Mouse (Mus musculus): Measurements from ENCODE around the gene Prss57. TPM values are rescaled to one million over a fixed set of nuclear protein-coding genes. Genes with fewer than 3 reads are reported as not detected.

Prss57 gene
- polyA plus RNA-seq, 1 experiment from 2014 or later = 0.49 TPM

GRCm38 (mm10) chr10:79807826-79808225 is 17.1 kb upstream of the Prss57 start:
- ATAC-seq (replicated peaks; ENCODE audit: insufficient number of reproducible peaks, insufficient read depth, low FRiP score, low read depth) = peak; percentile 19; the same call in 1 of the 2 replicates
- Histone ChIP-seq H3K9ac (no peak overlapping the region), H3K4me1 (replicated peaks) (peaks cover 29% of the 10 kb centered on the region), H3K4me3 (peak overlapping the region; percentile 12; the same call in 1 of the 2 replicates), H3K27ac (peak overlapping the region; percentile 74), H3K36me3 (peaks cover 8% of the 10 kb centered on the region; the same call in 1 of the 2 replicates), H3K9me3 (replicated peaks) (no peaks in the 10 kb centered on the region), H3K4me2 (peak overlapping the region; percentile 34), H3K27me3 (no peaks in the 10 kb centered on the region)
- WGBS = 53% methylated on average over 11 of the region's 11 CpGs

- peak overlapping the region; percentile 34 for H3K4me2 ChIP-seq
- H3K27me3 ChIP-seq = no peaks in the 10 kb centered on the region
- H3K4me3 ChIP-seq = peak overlapping the region; percentile 17; the same call in 1 of the 2 replicates
- H3K27ac ChIP-seq = peak overlapping the region; percentile 74
- no peak for ATAC-seq (replicated peaks; ENCODE audit: insufficient number of reproducible peaks, insufficient read depth, low FRiP score, low read depth)
- no peaks in the 10 kb centered on the region for H3K9me3 ChIP-seq (replicated peaks)
- H3K4me1 ChIP-seq (replicated peaks) = peaks cover 34% of the 10 kb centered on the region
- H3K9ac ChIP-seq = 0 out of 2 replicates have a peak overlapping the region, but pooled peaks have one; percentile 9
- peaks cover 8% of the 10 kb centered on the region; the same call in 1 of the 2 replicates for H3K36me3 ChIP-seq
- WGBS = 76% methylated on average over 10 of the region's 10 CpGs
These were observed 16.2 kb upstream of the Prss57 start for GRCm38 (mm10) chr10:79806972-79807371.

- Histone ChIP-seq H3K27me3 (no peaks in the 10 kb centered on the region), H3K27ac (peak overlapping the region; percentile 74), H3K4me3 (peak overlapping the region; percentile 17), H3K4me1 (replicated peaks) (peaks cover 38% of the 10 kb centered on the region), H3K9me3 (replicated peaks) (no peaks in the 10 kb centered on the region), H3K9ac (peak overlapping the region; percentile 9; the same call in 1 of the 2 replicates), H3K36me3 (peaks cover 8% of the 10 kb centered on the region; the same call in 1 of the 2 replicates), H3K4me2 (peak overlapping the region; percentile 34)
- ATAC-seq (replicated peaks; ENCODE audit: insufficient number of reproducible peaks, insufficient read depth, low FRiP score, low read depth) = no peak
- 69% methylated on average over 9 of the region's 9 CpGs for WGBS
These were observed 15.6 kb upstream of the Prss57 start for GRCm38 (mm10) chr10:79806331-79806730.

GRCm38 (mm10) chr10:79805636-79806035 is 14.9 kb upstream of the Prss57 start:
- WGBS = 34% methylated on average over 11 of the region's 11 CpGs
- H3K9ac ChIP-seq = no peak overlapping the region
- peak; percentile 65 for ATAC-seq (replicated peaks; ENCODE audit: insufficient number of reproducible peaks, insufficient read depth, low FRiP score, low read depth)
- peak overlapping the region; percentile 76 for H3K27ac ChIP-seq
- H3K4me2 ChIP-seq = peak overlapping the region; percentile 34; the same call in 1 of the 2 replicates
- no peaks in the 10 kb centered on the region for H3K9me3 ChIP-seq (replicated peaks)
- H3K27me3 ChIP-seq = no peaks in the 10 kb centered on the region
- peak overlapping the region; percentile 17; the same call in 1 of the 2 replicates for H3K4me3 ChIP-seq
- peaks cover 38% of the 10 kb centered on the region for H3K4me1 ChIP-seq (replicated peaks)
- H3K36me3 ChIP-seq = peaks cover 4% of the 10 kb centered on the region; the same call in 1 of the 2 replicates

GRCm38 (mm10) chr10:79803716-79804323 is 13.1 kb upstream of the Prss57 start:
- WGBS = 20% methylated on average over 29 of the region's 29 CpGs
- H3K9me3 ChIP-seq (replicated peaks) = no peaks in the 10 kb centered on the region
- peak overlapping the region; percentile 53; the same call in 1 of the 2 replicates for H3K27ac ChIP-seq
- H3K4me2 ChIP-seq = peak overlapping the region; percentile 34
- peaks cover 38% of the 10 kb centered on the region for H3K4me1 ChIP-seq (replicated peaks)
- H3K9ac ChIP-seq = no peak overlapping the region
- no peak; the same call in 1 of the 2 replicates for ATAC-seq (replicated peaks; ENCODE audit: insufficient number of reproducible peaks, insufficient read depth, low FRiP score, low read depth)
- no peak overlapping the region; the same call in 1 of the 2 replicates for H3K4me3 ChIP-seq
- H3K36me3 ChIP-seq = no peaks in the 10 kb centered on the region
- no peaks in the 10 kb centered on the region for H3K27me3 ChIP-seq

- Histone ChIP-seq H3K4me3 (no peak overlapping the region), H3K27ac (peak overlapping the region; percentile 53), H3K36me3 (no peaks in the 10 kb centered on the region), H3K4me2 (0 out of 2 replicates have a peak overlapping the region, but pooled peaks have one; percentile 17), H3K9me3 (replicated peaks) (no peaks in the 10 kb centered on the region), H3K27me3 (no peaks in the 10 kb centered on the region), H3K9ac (no peak overlapping the region; the same call in 1 of the 2 replicates), H3K4me1 (replicated peaks) (peaks cover 38% of the 10 kb centered on the region)
- 0 out of 2 replicates have a peak, but pooled peaks have one; percentile 17 for ATAC-seq (replicated peaks; ENCODE audit: insufficient number of reproducible peaks, insufficient read depth, low FRiP score, low read depth)
- WGBS = 35% methylated on average over 11 of the region's 11 CpGs
These were observed 11.7 kb upstream of the Prss57 start for GRCm38 (mm10) chr10:79802331-79802971.

GRCm38 (mm10) chr10:79801837-79802236 is 11.1 kb upstream of the Prss57 start:
- Histone ChIP-seq H3K9ac (no peak overlapping the region), H3K4me1 (replicated peaks) (peaks cover 39% of the 10 kb centered on the region), H3K27me3 (no peaks in the 10 kb centered on the region), H3K27ac (peak overlapping the region; percentile 33; the same call in 1 of the 2 replicates), H3K36me3 (no peaks in the 10 kb centered on the region), H3K4me2 (0 out of 2 replicates have a peak overlapping the region, but pooled peaks have one; percentile 17), H3K4me3 (no peak overlapping the region), H3K9me3 (replicated peaks) (no peaks in the 10 kb centered on the region)
- no peak for ATAC-seq (replicated peaks; ENCODE audit: insufficient number of reproducible peaks, insufficient read depth, low FRiP score, low read depth)
- 29% methylated on average over 3 of the region's 3 CpGs for WGBS

GRCm38 (mm10) chr10:79800508-79800907 is 9.7 kb upstream of the Prss57 start:
- Histone ChIP-seq H3K36me3 (no peaks in the 10 kb centered on the region), H3K9me3 (replicated peaks) (no peaks in the 10 kb centered on the region), H3K27me3 (no peaks in the 10 kb centered on the region), H3K27ac (no peak overlapping the region), H3K4me3 (no peak overlapping the region), H3K4me2 (no peak overlapping the region), H3K9ac (no peak overlapping the region), H3K4me1 (replicated peaks) (peaks cover 32% of the 10 kb centered on the region)
- 85% methylated on average over 11 of the region's 11 CpGs for WGBS
- ATAC-seq (replicated peaks; ENCODE audit: insufficient number of reproducible peaks, insufficient read depth, low FRiP score, low read depth) = no peak

GRCm38 (mm10) chr10:79798289-79798928 is 7.6 kb upstream of the Prss57 start:
- no peak overlapping the region for H3K4me2 ChIP-seq
- no peak for ATAC-seq (replicated peaks; ENCODE audit: insufficient number of reproducible peaks, insufficient read depth, low FRiP score, low read depth)
- H3K9ac ChIP-seq = no peak overlapping the region
- H3K4me1 ChIP-seq (replicated peaks) = peaks cover 40% of the 10 kb centered on the region
- H3K27me3 ChIP-seq = 0 out of 2 replicates have a peak, but pooled peaks cover 5% of the 10 kb centered on the region
- H3K27ac ChIP-seq = peak overlapping the region; percentile 13; the same call in 1 of the 2 replicates
- no peaks in the 10 kb centered on the region for H3K9me3 ChIP-seq (replicated peaks)
- H3K36me3 ChIP-seq = no peaks in the 10 kb centered on the region
- WGBS = 78% methylated on average over 12 of the region's 12 CpGs
- no peak overlapping the region for H3K4me3 ChIP-seq

- H3K4me3 ChIP-seq = no peak overlapping the region
- H3K27me3 ChIP-seq = 0 out of 2 replicates have a peak, but pooled peaks cover 5% of the 10 kb centered on the region
- peaks cover 35% of the 10 kb centered on the region for H3K4me1 ChIP-seq (replicated peaks)
- H3K27ac ChIP-seq = peak overlapping the region; percentile 11; the same call in 1 of the 2 replicates
- H3K36me3 ChIP-seq = no peaks in the 10 kb centered on the region
- ATAC-seq (replicated peaks; ENCODE audit: insufficient number of reproducible peaks, insufficient read depth, low FRiP score, low read depth) = no peak
- no peak overlapping the region; the same call in 1 of the 2 replicates for H3K4me2 ChIP-seq
- H3K9me3 ChIP-seq (replicated peaks) = no peaks in the 10 kb centered on the region
- 34% methylated on average over 15 of the region's 15 CpGs for WGBS
- no peak overlapping the region for H3K9ac ChIP-seq
These were observed 6.6 kb upstream of the Prss57 start for GRCm38 (mm10) chr10:79797326-79797725.

- 93% methylated on average over 3 of the region's 3 CpGs for WGBS
- Histone ChIP-seq H3K4me2 (no peak overlapping the region), H3K27ac (no peak overlapping the region), H3K9ac (no peak overlapping the region), H3K27me3 (0 out of 2 replicates have a peak, but pooled peaks cover 5% of the 10 kb centered on the region), H3K4me3 (no peak overlapping the region), H3K9me3 (replicated peaks) (no peaks in the 10 kb centered on the region), H3K36me3 (no peaks in the 10 kb centered on the region), H3K4me1 (replicated peaks) (peaks cover 28% of the 10 kb centered on the region)
- no peak for ATAC-seq (replicated peaks; ENCODE audit: insufficient number of reproducible peaks, insufficient read depth, low FRiP score, low read depth)
These were observed 5.1 kb upstream of the Prss57 start for GRCm38 (mm10) chr10:79795905-79796304.

All from heart, embryonic 15.5 days (tissue).